Mouse (Mus musculus): ENCODE results near the gene B3gnt2. TPM values are rescaled to one million over a fixed set of nuclear protein-coding genes. Genes with fewer than 3 reads are reported as not detected.

B3gnt2 gene
- polyA plus RNA-seq, 1 experiment from 2014 or later, result 9.2 TPM

DNA sequence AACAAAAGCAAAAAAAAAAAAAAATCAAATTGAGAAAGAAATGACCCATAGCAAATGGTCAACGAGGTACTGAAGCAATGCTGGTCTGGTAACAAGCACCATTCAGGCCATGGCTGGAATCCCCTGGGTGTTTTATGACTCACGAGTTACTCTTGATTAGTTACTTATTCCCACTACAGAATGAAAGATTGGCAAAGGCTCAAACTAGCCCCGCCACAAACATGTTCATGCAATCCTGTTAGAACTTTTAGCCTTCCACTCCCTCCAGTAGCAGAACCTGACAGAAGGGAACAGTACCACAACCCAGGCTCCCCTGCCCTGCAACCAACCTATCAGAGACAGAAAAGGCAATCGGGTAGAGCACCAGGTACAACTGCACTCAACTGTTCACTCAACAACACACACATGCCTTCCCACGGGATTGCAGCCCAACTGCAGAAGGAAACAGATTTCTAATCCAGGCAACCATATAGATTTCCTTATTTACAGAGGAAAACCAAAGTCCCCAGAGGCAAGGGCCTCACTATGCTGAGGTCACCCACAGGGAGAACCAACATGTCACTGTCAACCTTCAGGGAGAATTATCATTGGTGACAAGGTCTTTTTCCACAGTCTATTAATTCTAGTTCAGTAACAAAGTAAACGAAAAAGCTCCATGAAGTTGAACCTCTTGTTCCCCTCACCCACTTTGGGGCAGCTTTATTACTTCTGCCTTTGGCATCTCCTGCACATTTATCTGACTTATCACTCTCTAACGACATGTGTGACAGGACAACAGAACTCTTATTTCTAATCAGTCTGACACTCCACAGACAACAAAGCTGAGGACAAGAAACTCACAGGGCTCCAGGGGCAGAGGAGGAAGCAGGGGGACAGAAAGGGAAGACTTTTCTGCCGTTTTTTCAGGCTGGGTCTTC is 12.8 kb downstream of the B3gnt2 start:
- Histone ChIP-seq H3K4me3 (ENCODE audit: low read depth, low read length) (no peak overlapping the region), H3K9ac (ENCODE audit: low read depth, low read length) (no peak overlapping the region), H3K36me3 (ENCODE audit: control insufficient read depth, insufficient read depth, low read length) (no peaks in the 10 kb centered on the region), H3K27ac (replicated peaks; ENCODE audit: low read depth, low read length) (no peak overlapping the region), H3K9me3 (ENCODE audit: control insufficient read depth, low read length) (no peaks in the 10 kb centered on the region), H3K4me2 (ENCODE audit: low read depth, low read length) (no peak overlapping the region), H3K27me3 (replicated peaks; ENCODE audit: control insufficient read depth, insufficient read depth, low read length) (no peaks in the 10 kb centered on the region), H3K4me1 (ENCODE audit: control insufficient read depth, insufficient read depth, low read length) (peaks cover 12% of the 10 kb centered on the region)
- no peak for ATAC-seq (ENCODE audit: low read depth)
- 60% methylated on average over 8 of the region's 8 CpGs for WGBS
- no peak for DNase-seq (ENCODE audit: low spot score)

GRCm38 (mm10) chr11:22846960-22847731 is 13.6 kb downstream of the B3gnt2 start:
- H3K4me2 ChIP-seq (ENCODE audit: low read depth, low read length), result no peak overlapping the region
- 66% methylated on average over 8 of the region's 8 CpGs for WGBS

GRCm38 (mm10) chr11:22846093-22846835 is 14.5 kb downstream of the B3gnt2 start:
- Histone ChIP-seq H3K9me3 (ENCODE audit: control insufficient read depth, low read length) (no peaks in the 10 kb centered on the region), H3K4me3 (ENCODE audit: low read depth, low read length) (no peak overlapping the region), H3K36me3 (ENCODE audit: control insufficient read depth, insufficient read depth, low read length) (no peaks in the 10 kb centered on the region), H3K9ac (ENCODE audit: low read depth, low read length) (no peak overlapping the region), H3K27me3 (replicated peaks; ENCODE audit: control insufficient read depth, insufficient read depth, low read length) (no peaks in the 10 kb centered on the region), H3K4me2 (ENCODE audit: low read depth, low read length) (no peak overlapping the region), H3K27ac (replicated peaks; ENCODE audit: low read depth, low read length) (no peak overlapping the region), H3K4me1 (ENCODE audit: control insufficient read depth, insufficient read depth, low read length) (peaks cover 10% of the 10 kb centered on the region)
- DNase-seq (ENCODE audit: low spot score) (no peak), ATAC-seq (ENCODE audit: low read depth) (no peak)
- WGBS, result 52% methylated on average over 6 of the region's 6 CpGs

More at GRCm38 (mm10) chr11:22846960-22847731, 13.6 kb downstream of the B3gnt2 start:
- Histone ChIP-seq H3K9me3 (ENCODE audit: control insufficient read depth, low read length) (no peaks in the 10 kb centered on the region), H3K4me1 (ENCODE audit: control insufficient read depth, insufficient read depth, low read length) (peaks cover 12% of the 10 kb centered on the region), H3K4me3 (ENCODE audit: low read depth, low read length) (no peak overlapping the region), H3K36me3 (ENCODE audit: control insufficient read depth, insufficient read depth, low read length) (no peaks in the 10 kb centered on the region), H3K27ac (replicated peaks; ENCODE audit: low read depth, low read length) (no peak overlapping the region), H3K27me3 (replicated peaks; ENCODE audit: control insufficient read depth, insufficient read depth, low read length) (no peaks in the 10 kb centered on the region), H3K9ac (ENCODE audit: low read depth, low read length) (no peak overlapping the region)
- no peak for ATAC-seq (ENCODE audit: low read depth)
- no peak for DNase-seq (ENCODE audit: low spot score)

GRCm38 (mm10) chr11:22844754-22845718 is 15.7 kb downstream of the B3gnt2 start:
- no peak overlapping the region for H3K27ac ChIP-seq (replicated peaks; ENCODE audit: low read depth, low read length)
- H3K9me3 ChIP-seq (ENCODE audit: control insufficient read depth, low read length), result no peaks in the 10 kb centered on the region
- no peak for ATAC-seq (ENCODE audit: low read depth)
- H3K36me3 ChIP-seq (ENCODE audit: control insufficient read depth, insufficient read depth, low read length), result no peaks in the 10 kb centered on the region
- no peak for DNase-seq (ENCODE audit: low spot score)
- H3K4me1 ChIP-seq (ENCODE audit: control insufficient read depth, insufficient read depth, low read length), result peaks cover 4% of the 10 kb centered on the region
- H3K9ac ChIP-seq (ENCODE audit: low read depth, low read length), result no peak overlapping the region
- no peak overlapping the region for H3K4me2 ChIP-seq (ENCODE audit: low read depth, low read length)
- H3K4me3 ChIP-seq (ENCODE audit: low read depth, low read length), result no peak overlapping the region
- H3K27me3 ChIP-seq (replicated peaks; ENCODE audit: control insufficient read depth, insufficient read depth, low read length), result no peaks in the 10 kb centered on the region
- 68% methylated on average over 4 of the region's 4 CpGs for WGBS

GRCm38 (mm10) chr11:22839456-22839855 is 21.3 kb downstream of the B3gnt2 start:
- no peaks in the 10 kb centered on the region for H3K9me3 ChIP-seq (ENCODE audit: control insufficient read depth, low read length)
- no peak overlapping the region for H3K27ac ChIP-seq (replicated peaks; ENCODE audit: low read depth, low read length)
- H3K36me3 ChIP-seq (ENCODE audit: control insufficient read depth, insufficient read depth, low read length), result no peaks in the 10 kb centered on the region
- ATAC-seq (ENCODE audit: low read depth) (no peak), DNase-seq (ENCODE audit: low spot score) (no peak)
- WGBS, result 81% methylated on average over 3 of the region's 3 CpGs
- H3K9ac ChIP-seq (ENCODE audit: low read depth, low read length), result no peak overlapping the region
- H3K4me3 ChIP-seq (ENCODE audit: low read depth, low read length), result no peak overlapping the region
- no peaks in the 10 kb centered on the region; the same call in 1 of the 2 replicates for H3K4me1 ChIP-seq (ENCODE audit: control insufficient read depth, insufficient read depth, low read length)
- no peak overlapping the region for H3K4me2 ChIP-seq (ENCODE audit: low read depth, low read length)
- H3K27me3 ChIP-seq (replicated peaks; ENCODE audit: control insufficient read depth, insufficient read depth, low read length), result no peaks in the 10 kb centered on the region

- H3K9ac ChIP-seq (ENCODE audit: low read depth, low read length), result no peak overlapping the region
- H3K9me3 ChIP-seq (ENCODE audit: control insufficient read depth, low read length), result no peaks in the 10 kb centered on the region
- no peak overlapping the region for H3K27ac ChIP-seq (replicated peaks; ENCODE audit: low read depth, low read length)
Measured at GRCm38 (mm10) chr11:22838361-22838760, 22.4 kb downstream of the B3gnt2 start.

DNA sequence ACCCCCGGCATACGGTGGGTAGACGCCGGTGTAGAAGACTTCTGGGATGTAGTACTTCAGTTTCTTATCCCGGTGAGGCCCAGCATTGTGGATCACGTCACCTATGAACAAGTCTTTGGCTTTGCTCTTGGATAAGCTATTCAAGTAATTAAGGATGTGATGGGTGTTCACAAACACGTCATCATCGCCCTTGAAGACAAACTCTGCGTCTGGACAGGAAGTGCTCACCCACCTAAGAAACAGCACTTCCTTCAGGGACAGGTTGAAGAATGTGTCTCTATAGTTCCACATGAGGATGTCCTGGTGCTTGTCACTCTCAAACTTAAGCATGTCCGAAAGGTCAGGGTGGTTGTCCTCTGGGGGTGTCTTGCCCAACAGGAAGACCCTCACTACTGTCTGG is 24.5 kb downstream of the B3gnt2 start:
- H3K9me3 ChIP-seq (ENCODE audit: control insufficient read depth, low read length), result no peaks in the 10 kb centered on the region
- WGBS, result 88% methylated on average over 10 of the region's 10 CpGs
- no peak overlapping the region for H3K4me3 ChIP-seq (ENCODE audit: low read depth, low read length)
- no peak overlapping the region for H3K4me2 ChIP-seq (ENCODE audit: low read depth, low read length)
- no peak overlapping the region for H3K27ac ChIP-seq (replicated peaks; ENCODE audit: low read depth, low read length)
- no peaks in the 10 kb centered on the region for H3K4me1 ChIP-seq (ENCODE audit: control insufficient read depth, insufficient read depth, low read length)
- ATAC-seq (ENCODE audit: low read depth), result no peak
- no peak overlapping the region for H3K9ac ChIP-seq (ENCODE audit: low read depth, low read length)
- H3K27me3 ChIP-seq (replicated peaks; ENCODE audit: control insufficient read depth, insufficient read depth, low read length), result no peaks in the 10 kb centered on the region
- DNase-seq (ENCODE audit: low spot score), result no peak
- H3K36me3 ChIP-seq (ENCODE audit: control insufficient read depth, insufficient read depth, low read length), result no peaks in the 10 kb centered on the region

More at GRCm38 (mm10) chr11:22838361-22838760, 22.4 kb downstream of the B3gnt2 start:
- no peak overlapping the region for H3K4me2 ChIP-seq (ENCODE audit: low read depth, low read length)
- WGBS, result 72% methylated on average over 1 of the region's 1 CpGs
- H3K36me3 ChIP-seq (ENCODE audit: control insufficient read depth, insufficient read depth, low read length), result no peaks in the 10 kb centered on the region
- ATAC-seq (ENCODE audit: low read depth) (no peak), DNase-seq (ENCODE audit: low spot score) (no peak)
- no peak overlapping the region for H3K4me3 ChIP-seq (ENCODE audit: low read depth, low read length)
- H3K4me1 ChIP-seq (ENCODE audit: control insufficient read depth, insufficient read depth, low read length), result no peaks in the 10 kb centered on the region; the same call in 1 of the 2 replicates
- no peaks in the 10 kb centered on the region for H3K27me3 ChIP-seq (replicated peaks; ENCODE audit: control insufficient read depth, insufficient read depth, low read length)
